Mouse (Mus musculus): ENCODE measurements around the gene Fbxo41.

Fbxo41 gene

GRCm38 (mm10) chr6:85504908-85505307 lies 2.1 kb upstream of the Fbxo41 start:
- Histone ChIP-seq H3K36me3 (ENCODE audit: control insufficient read depth, insufficient read depth, low read length, poor library complexity, severe bottlenecking) (no peaks in the 10 kb centered on the region), H3K27me3 (ENCODE audit: control insufficient read depth, insufficient read depth, low read length, poor library complexity, severe bottlenecking) (no peaks in the 10 kb centered on the region)
- DNase-seq (ENCODE audit: low read depth, low spot score) = no peak

GRCm38 (mm10) chr6:85502103-85502910 lies 487 bp downstream of the Fbxo41 start:
- H3K36me3 ChIP-seq (ENCODE audit: control insufficient read depth, insufficient read depth, low read length, poor library complexity, severe bottlenecking) = no peaks in the 10 kb centered on the region
- no peak for DNase-seq (ENCODE audit: low read depth, low spot score)
- no peaks in the 10 kb centered on the region for H3K27me3 ChIP-seq (ENCODE audit: control insufficient read depth, insufficient read depth, low read length, poor library complexity, severe bottlenecking)

GRCm38 (mm10) chr6:85501571-85502102 lies 1.2 kb downstream of the Fbxo41 start:
- H3K27me3 ChIP-seq (ENCODE audit: control insufficient read depth, insufficient read depth, low read length, poor library complexity, severe bottlenecking) = no peaks in the 10 kb centered on the region
- no peak for DNase-seq (ENCODE audit: low read depth, low spot score)
- no peaks in the 10 kb centered on the region for H3K36me3 ChIP-seq (ENCODE audit: control insufficient read depth, insufficient read depth, low read length, poor library complexity, severe bottlenecking)

- Histone ChIP-seq H3K27me3 (ENCODE audit: control insufficient read depth, insufficient read depth, low read length, poor library complexity, severe bottlenecking) (no peaks in the 10 kb centered on the region), H3K36me3 (ENCODE audit: control insufficient read depth, insufficient read depth, low read length, poor library complexity, severe bottlenecking) (no peaks in the 10 kb centered on the region)
- DNase-seq (ENCODE audit: low read depth, low spot score) = no peak
Observed at GRCm38 (mm10) chr6:85500416-85500815, 2.4 kb downstream of the Fbxo41 start.

GRCm38 (mm10) chr6:85498147-85498546 lies 4.6 kb downstream of the Fbxo41 start:
- H3K36me3 ChIP-seq (ENCODE audit: control insufficient read depth, insufficient read depth, low read length, poor library complexity, severe bottlenecking) = no peaks in the 10 kb centered on the region
- H3K27me3 ChIP-seq (ENCODE audit: control insufficient read depth, insufficient read depth, low read length, poor library complexity, severe bottlenecking) = no peaks in the 10 kb centered on the region
- DNase-seq (ENCODE audit: low read depth, low spot score) = peak; percentile 9

- DNase-seq (ENCODE audit: low read depth, low spot score) = no peak
- H3K27me3 ChIP-seq (ENCODE audit: control insufficient read depth, insufficient read depth, low read length, poor library complexity, severe bottlenecking) = no peaks in the 10 kb centered on the region
Observed at GRCm38 (mm10) chr6:85496976-85497375, 5.8 kb downstream of the Fbxo41 start.

GRCm38 (mm10) chr6:85491606-85492005 lies 11.2 kb downstream of the Fbxo41 start:
- DNase-seq (ENCODE audit: low read depth, low spot score) = no peak
- no peaks in the 10 kb centered on the region for H3K27me3 ChIP-seq (ENCODE audit: control insufficient read depth, insufficient read depth, low read length, poor library complexity, severe bottlenecking)
- H3K36me3 ChIP-seq (ENCODE audit: control insufficient read depth, insufficient read depth, low read length, poor library complexity, severe bottlenecking) = no peaks in the 10 kb centered on the region

More at GRCm38 (mm10) chr6:85496976-85497375, 5.8 kb downstream of the Fbxo41 start:
- no peaks in the 10 kb centered on the region for H3K36me3 ChIP-seq (ENCODE audit: control insufficient read depth, insufficient read depth, low read length, poor library complexity, severe bottlenecking)

- Histone ChIP-seq H3K27me3 (ENCODE audit: control insufficient read depth, insufficient read depth, low read length, poor library complexity, severe bottlenecking) (no peaks in the 10 kb centered on the region), H3K36me3 (ENCODE audit: control insufficient read depth, insufficient read depth, low read length, poor library complexity, severe bottlenecking) (no peaks in the 10 kb centered on the region)
- DNase-seq (ENCODE audit: low read depth, low spot score) = no peak
Observed at GRCm38 (mm10) chr6:85490252-85490651, 12.5 kb downstream of the Fbxo41 start.

GRCm38 (mm10) chr6:85489717-85490116 lies 13.1 kb downstream of the Fbxo41 start:
- DNase-seq (ENCODE audit: low read depth, low spot score) = no peak
- Histone ChIP-seq H3K36me3 (ENCODE audit: control insufficient read depth, insufficient read depth, low read length, poor library complexity, severe bottlenecking) (no peaks in the 10 kb centered on the region), H3K27me3 (ENCODE audit: control insufficient read depth, insufficient read depth, low read length, poor library complexity, severe bottlenecking) (no peaks in the 10 kb centered on the region)

- H3K36me3 ChIP-seq (ENCODE audit: control insufficient read depth, insufficient read depth, low read length, poor library complexity, severe bottlenecking) = no peaks in the 10 kb centered on the region
- no peaks in the 10 kb centered on the region for H3K27me3 ChIP-seq (ENCODE audit: control insufficient read depth, insufficient read depth, low read length, poor library complexity, severe bottlenecking)
- DNase-seq (ENCODE audit: low read depth, low spot score) = no peak
Observed at GRCm38 (mm10) chr6:85488510-85488909, 14.3 kb downstream of the Fbxo41 start.

GRCm38 (mm10) chr6:85485738-85486137 lies 17.1 kb downstream of the Fbxo41 start:
- DNase-seq (ENCODE audit: low read depth, low spot score) = no peak
- no peaks in the 10 kb centered on the region for H3K27me3 ChIP-seq (ENCODE audit: control insufficient read depth, insufficient read depth, low read length, poor library complexity, severe bottlenecking)

GRCm38 (mm10) chr6:85483843-85484721 lies 18.7 kb downstream of the Fbxo41 start:
- no peaks in the 10 kb centered on the region for H3K36me3 ChIP-seq (ENCODE audit: control insufficient read depth, insufficient read depth, low read length, poor library complexity, severe bottlenecking)
- DNase-seq (ENCODE audit: low read depth, low spot score) = no peak

More at GRCm38 (mm10) chr6:85485738-85486137, 17.1 kb downstream of the Fbxo41 start:
- no peaks in the 10 kb centered on the region for H3K36me3 ChIP-seq (ENCODE audit: control insufficient read depth, insufficient read depth, low read length, poor library complexity, severe bottlenecking)

GRCm38 (mm10) chr6:85480685-85481084 lies 22.1 kb downstream of the Fbxo41 start:
- H3K27me3 ChIP-seq (ENCODE audit: control insufficient read depth, insufficient read depth, low read length, poor library complexity, severe bottlenecking) = no peaks in the 10 kb centered on the region
- DNase-seq (ENCODE audit: low read depth, low spot score) = no peak
- H3K36me3 ChIP-seq (ENCODE audit: control insufficient read depth, insufficient read depth, low read length, poor library complexity, severe bottlenecking) = no peaks in the 10 kb centered on the region

More at GRCm38 (mm10) chr6:85483843-85484721, 18.7 kb downstream of the Fbxo41 start:
- H3K27me3 ChIP-seq (ENCODE audit: control insufficient read depth, insufficient read depth, low read length, poor library complexity, severe bottlenecking) = no peaks in the 10 kb centered on the region

GRCm38 (mm10) chr6:85479979-85480378 lies 22.8 kb downstream of the Fbxo41 start:
- no peak for DNase-seq (ENCODE audit: low read depth, low spot score)
- no peaks in the 10 kb centered on the region for H3K36me3 ChIP-seq (ENCODE audit: control insufficient read depth, insufficient read depth, low read length, poor library complexity, severe bottlenecking)

GRCm38 (mm10) chr6:85478416-85478815 lies 24.4 kb downstream of the Fbxo41 start:
- no peaks in the 10 kb centered on the region for H3K36me3 ChIP-seq (ENCODE audit: control insufficient read depth, insufficient read depth, low read length, poor library complexity, severe bottlenecking)
- no peak for DNase-seq (ENCODE audit: low read depth, low spot score)
- H3K27me3 ChIP-seq (ENCODE audit: control insufficient read depth, insufficient read depth, low read length, poor library complexity, severe bottlenecking) = no peaks in the 10 kb centered on the region

More at GRCm38 (mm10) chr6:85479979-85480378, 22.8 kb downstream of the Fbxo41 start:
- no peaks in the 10 kb centered on the region for H3K27me3 ChIP-seq (ENCODE audit: control insufficient read depth, insufficient read depth, low read length, poor library complexity, severe bottlenecking)

Measured in splenic B cell, adult 2 months (primary cell).